Mouse (Mus musculus) spleen, postnatal 14 days (tissue): ENCODE results near the gene Lrba.

Source experiments
- DNase-seq, 2 experiments: peaks; one replicate each; pipeline ENCODE4 v3.0.0; 2021 to 2022; ENCODE audit warnings: low spot score in 2 of 2

The Lrba gene

DNA sequence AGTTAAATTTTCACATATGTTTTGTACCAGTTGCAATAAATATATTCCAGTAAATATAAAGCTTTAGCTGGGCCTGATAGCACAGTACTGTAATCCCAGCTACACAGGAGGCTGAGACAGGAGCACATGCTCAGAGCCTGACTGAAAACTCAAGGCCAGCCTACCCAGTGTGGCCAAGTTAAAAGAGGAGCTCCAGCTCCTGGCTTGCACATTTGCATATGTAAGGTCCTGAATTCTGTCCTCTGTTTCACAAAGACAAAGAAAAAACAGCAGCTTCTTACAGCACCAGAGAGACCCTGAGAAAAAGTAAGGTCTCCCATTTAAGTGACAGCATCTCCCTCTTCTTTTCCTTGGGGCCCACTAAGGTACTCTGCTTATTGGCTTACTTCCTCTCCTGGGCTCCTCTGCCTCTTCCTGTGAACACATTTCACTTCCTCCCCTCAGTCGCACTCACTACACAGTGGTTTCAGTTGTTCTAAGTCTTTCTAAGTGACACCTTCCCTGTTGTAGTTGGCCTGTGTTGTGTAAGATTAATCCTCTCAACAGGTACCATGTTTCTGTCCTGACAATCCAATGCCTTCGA is 453.2 kb downstream of the Lrba start:
- DNase-seq = no peak

DNA sequence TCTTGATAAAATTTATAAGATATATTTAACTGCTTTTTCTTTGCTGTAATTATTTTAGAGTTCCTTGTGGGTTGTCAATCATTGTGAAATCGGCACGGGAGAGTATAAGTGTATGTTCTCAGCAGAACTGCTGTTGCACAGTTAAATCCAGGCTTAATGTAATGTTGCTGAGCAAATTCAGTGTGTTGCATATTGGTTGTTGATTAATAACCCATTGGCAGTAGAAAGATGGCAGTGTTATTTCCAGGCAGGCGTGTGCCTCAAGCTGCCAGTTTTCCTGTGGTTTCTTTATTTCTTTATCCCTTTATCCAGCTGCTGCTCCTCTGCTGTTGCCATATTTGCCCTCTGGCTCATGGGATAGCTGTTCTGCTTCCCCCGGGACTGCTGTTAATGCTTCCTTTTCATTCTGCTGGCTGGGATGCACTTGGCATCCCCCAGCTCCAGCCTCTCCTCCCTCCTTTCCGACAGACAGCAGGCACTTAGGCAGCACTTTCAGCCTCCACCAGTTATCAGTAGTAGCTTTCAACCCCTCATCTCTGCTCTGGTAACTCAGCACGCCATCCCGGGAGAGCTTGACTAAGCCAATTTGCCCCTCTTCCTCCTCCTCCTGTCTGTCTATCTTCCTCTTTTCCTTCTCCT is 463.2 kb downstream of the Lrba start:
- no peak for DNase-seq

DNA sequence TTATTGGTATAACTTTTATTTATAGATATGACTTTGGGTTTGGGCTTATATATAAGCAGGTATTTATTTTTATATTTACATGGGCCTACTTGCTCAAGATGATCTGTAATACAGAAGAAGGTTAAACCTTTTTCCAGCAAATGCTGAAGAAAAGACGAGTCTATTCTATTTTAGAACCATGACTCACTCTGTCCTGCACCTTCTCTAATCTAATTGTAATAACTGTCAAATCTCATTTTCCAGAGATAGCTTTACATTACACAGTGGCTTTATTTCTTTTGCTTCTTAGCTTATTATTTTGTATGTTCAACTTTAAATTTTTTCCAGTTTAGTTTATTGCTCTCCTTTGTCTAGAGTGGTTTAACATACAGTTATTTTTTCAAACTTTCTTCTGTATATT is 464.0 kb downstream of the Lrba start:
- DNase-seq = no peak

DNA sequence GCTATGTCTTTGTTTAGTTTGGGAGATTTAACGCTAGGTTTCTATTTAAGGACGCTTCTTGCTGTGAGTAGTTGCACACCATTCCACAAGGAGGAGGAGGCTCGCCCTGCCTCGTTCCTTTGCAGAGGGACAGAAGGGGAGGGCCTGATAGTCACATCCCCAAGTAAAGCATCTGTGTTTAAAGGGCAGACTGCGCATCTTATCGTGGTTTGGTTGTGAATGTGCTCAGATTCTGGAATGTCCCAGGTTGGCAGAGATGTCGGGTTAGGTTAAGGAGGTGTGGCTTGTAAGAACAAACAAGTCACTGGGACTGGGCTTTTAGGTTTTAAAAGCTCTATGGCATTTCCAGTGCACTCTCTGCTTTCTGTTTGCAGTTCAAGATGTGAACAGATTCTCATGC is 464.8 kb downstream of the Lrba start:
- no peak for DNase-seq

DNA sequence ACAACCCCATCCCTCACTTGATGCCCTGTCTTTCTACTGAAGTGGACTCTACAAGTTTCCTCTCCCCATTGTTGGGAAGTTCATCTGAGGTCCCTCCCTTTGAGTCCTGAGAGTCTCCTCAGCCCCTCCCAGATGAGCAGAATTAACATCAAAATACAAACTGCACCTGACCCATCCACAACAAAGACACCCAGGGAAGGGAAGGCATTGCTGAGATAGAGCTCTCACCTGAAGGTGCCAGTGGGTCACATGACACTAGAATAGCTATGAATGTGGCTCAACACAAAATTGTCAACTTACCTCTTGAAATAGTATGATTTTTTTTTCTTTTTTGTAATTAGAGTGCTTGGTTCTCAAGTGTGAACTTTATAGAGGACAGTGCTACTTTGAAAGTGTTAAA is 468.3 kb downstream of the Lrba start:
- DNase-seq = no peak

DNA sequence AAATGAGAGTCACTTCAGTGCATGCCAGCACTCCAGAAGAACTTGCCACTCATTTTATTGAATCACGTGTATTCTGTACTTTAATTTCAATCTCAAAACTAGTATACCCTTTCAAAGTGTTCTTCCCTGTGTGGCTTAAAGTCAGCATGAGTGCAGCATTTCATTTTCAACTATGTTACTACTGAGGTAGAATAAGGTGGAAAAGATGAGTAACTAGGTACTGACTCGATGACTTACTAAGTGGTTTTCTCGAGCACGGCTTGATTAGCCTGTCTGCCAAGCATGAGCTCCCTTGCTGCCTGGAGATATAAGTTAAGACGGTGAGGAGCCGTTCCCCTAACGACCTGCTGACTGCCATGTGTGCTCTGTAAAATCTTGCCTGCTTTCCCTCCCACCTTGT is 469.1 kb downstream of the Lrba start:
- no peak for DNase-seq

DNA sequence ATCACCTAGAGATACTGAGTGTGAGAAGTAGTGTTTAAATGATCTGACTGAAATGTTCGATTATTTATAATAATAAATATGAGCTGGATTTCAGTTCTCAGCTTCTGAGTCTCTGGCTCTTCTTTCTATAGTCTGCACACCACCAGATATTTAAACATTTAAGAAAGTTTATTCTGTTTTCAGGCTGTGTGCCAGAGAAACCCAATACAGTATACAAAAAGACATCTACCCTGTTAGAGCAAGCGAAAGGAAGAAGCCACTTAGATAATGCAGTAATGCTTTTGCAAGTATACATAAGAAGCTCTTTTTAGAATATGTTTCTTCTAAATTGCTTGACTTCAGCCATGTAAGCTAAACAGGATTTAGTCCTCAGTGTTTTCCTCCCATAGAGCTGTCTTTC is 474.5 kb downstream of the Lrba start:
- no peak for DNase-seq

DNA sequence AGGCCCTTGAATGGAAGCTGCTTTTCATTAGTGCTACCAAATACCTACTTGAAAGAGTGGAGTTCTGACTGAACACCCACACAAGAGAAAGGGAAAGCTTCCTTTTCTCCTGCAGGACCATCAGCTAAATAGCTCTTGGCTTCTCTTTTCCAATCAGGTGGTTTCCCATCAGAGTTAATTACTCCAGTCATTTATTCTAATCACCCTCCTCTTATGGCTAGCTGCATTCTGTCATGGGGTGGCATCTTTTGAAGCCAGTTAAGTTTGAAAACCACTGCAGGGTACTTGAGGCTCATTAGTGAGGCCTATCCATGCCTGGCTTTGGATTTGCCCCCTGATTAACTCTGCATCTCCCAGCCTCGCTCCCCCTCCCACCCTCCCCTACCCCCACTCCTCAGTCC is 476.7 kb downstream of the Lrba start:
- DNase-seq = no peak

DNA sequence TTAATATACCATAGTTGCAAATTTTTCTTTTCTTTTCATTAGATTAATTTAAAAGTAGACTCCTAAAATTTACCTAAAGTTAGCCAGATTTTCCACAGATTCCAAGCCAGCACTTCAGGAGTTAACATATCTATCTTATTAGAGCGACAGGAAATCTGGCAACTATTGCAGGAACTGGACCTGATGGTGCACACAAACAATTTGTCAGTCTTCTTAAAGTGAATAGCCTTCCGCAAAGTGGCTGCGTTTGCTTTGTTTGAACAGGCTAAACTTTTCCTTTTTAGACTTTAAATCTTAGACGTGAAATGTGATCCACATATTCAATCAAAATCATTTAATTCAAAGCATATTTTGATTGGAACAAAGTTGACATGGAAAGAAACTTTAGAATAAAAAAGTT is 485.0 kb downstream of the Lrba start:
- no peak for DNase-seq

DNA sequence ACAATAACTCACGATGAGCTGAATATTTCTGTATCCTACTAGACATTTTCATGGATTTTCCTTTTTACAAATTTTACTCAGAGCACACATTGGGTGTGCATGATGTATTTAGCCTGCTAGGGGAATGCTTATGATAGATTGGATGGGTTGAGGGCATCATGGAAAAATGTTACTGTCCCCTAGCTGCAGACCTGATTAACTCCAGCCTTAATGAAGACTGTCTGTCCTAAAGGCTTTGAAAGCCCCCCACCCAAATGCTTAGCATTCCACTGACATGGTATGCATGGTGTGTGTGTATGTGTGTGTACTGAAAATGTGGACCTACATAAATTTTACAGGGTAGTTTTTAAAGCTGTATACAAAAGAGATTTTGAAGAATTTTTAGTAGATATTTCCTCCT is 487.1 kb downstream of the Lrba start:
- no peak for DNase-seq

DNA sequence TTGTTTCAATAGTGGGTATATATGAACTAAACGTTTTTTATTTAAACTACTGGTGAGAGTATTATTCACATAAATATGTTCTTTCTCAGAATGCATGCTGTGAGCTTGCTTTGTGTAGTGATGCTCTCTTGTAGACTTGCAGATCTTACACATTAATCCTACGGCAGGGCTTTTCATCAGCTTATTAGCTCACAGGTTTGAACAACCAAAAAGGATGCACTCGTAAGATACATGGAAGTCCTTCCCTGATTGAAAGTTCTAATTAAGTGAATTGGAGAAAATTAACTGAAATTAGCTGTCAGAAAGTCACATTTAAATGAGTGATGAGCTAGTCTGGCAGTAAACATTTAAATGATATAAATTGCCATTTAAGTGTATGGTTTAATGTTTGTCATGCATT is 488.3 kb downstream of the Lrba start:
- DNase-seq = no peak

DNA sequence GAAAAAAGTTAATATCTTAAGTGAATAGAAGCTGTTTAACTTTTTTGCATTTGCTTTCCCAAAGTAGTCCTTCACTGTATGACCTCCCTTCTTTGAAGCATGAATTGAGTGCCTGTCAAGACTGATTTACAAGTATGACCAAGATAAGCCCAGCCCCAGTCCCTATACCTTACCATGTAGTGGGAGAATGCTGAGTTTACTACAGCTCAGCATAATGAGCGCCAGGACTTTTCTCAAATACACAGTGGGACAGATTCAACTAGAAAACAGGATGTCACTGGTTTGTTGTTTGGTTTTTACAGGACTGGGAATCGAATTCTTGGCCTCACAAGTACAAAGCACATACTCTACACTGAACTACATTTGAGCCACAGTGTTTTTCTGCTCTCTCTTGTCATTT is 490.0 kb downstream of the Lrba start:
- no peak for DNase-seq

DNA sequence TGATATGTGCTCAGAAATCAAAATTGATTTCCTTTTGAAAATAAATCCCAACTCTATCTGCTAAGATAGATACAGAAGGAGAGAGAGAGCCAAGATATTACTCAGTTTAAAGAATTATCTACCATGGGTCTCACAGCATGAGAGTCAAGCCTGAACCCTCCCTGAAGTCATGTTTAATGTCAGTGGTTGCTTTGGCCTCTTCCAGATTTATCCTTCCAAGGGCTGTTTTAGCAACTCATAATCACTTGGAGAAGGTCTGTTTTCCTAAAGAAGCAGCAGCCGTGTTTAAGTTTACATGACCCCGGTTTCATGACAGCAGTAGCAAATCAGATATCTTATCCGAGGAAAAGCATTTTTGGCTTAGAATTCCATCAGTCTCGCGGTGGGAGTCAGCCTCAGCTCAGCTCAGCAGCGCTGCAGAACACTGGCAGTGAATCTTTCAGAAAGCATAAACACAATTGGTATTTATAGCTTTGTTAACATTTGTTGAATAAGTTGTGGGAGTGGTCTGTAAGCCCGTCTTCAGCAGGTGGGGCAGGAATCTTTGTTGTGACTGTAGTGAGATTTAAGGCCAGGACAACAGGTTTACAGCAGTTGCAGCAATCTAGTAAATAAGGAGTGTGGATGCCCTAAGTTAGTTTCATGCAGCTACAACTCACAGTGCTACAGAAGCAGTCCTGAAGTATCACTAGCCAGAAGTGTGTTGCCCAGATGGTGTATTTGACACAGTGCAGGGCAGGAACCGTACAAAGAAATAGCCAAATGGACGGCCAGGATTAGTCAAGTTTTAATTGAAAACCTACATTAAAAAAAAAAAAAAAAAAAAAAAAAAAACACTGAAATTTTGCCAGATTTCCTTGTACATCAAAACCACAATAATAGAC is 499.2 kb downstream of the Lrba start:
- no peak for DNase-seq

DNA sequence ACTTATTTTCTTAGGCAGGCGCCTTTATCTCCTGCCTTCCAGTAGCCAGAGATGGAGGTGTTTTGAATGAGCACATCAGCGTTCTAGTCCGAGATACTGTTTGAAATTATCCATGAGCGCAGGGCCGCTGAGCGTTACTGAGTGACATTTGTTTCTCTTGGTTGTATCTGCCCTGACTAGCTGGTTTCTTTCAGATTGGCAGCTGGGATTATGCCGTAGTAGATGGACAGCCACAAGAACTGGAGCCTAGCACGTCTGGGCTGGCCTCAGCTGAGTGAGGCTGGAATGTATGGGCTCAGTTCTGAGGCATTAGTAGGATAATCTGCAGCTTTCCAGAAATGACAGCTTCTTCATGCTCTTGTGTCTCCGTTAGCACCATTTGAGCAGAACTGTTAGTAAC is 500.6 kb downstream of the Lrba start:
- DNase-seq = no peak

DNA sequence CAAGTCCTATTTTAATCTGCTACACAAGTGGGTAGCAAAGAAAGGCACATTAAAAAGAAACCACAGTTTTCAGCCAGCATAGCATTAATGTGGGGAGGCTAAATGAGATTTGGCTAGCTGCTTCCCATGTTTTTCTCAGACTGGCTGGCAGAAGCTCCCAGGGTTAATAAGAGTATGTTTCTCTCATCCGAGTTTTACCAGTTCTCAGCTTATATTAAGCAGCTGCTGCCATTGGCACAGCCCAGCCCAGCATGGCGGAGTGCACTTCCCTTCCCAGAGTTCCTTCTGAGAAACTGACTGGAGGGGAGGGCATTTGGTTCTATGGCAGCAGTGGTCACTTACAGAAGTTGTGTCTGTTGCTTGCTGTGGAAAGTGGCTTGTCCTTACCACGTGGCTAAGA is 514.4 kb downstream of the Lrba start:
- no peak for DNase-seq

DNA sequence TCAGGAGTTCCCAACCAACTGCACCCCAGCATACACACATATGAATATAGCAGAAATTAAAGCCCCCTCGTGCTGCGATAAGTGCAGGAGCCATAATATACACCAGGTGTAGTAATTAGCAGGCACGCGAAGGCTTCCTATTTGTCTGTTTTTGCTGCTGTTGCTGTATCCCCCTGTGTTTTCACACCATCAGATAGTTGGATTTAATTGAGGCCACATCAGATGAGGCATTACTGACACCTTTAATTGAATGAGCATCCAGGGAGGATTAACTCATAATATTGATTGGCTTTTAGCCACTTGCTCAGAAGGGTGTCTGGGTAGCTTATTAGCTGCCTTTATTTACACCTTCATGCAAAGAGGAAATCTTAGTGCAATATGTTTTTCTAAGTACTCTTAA is 515.3 kb downstream of the Lrba start:
- no peak for DNase-seq

DNA sequence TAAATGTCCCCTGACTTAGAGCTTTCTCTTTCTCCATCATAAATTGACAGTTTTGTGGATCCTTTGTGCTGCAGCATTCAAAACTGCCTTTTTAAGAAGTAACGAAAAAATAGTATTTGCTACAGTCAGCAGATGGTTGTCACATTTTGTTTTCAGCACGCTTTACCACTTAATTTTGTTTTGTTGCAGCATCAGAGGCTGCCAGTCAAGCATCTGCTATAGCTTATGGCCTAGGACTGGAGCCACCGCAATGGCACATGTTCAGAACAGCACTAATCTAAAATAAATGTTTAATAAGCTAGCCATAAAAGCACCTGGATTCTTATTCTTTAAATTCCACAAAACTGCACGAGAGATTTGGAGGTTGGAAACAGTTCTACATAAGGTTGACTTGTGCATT is 520.9 kb downstream of the Lrba start:
- DNase-seq = no peak

DNA sequence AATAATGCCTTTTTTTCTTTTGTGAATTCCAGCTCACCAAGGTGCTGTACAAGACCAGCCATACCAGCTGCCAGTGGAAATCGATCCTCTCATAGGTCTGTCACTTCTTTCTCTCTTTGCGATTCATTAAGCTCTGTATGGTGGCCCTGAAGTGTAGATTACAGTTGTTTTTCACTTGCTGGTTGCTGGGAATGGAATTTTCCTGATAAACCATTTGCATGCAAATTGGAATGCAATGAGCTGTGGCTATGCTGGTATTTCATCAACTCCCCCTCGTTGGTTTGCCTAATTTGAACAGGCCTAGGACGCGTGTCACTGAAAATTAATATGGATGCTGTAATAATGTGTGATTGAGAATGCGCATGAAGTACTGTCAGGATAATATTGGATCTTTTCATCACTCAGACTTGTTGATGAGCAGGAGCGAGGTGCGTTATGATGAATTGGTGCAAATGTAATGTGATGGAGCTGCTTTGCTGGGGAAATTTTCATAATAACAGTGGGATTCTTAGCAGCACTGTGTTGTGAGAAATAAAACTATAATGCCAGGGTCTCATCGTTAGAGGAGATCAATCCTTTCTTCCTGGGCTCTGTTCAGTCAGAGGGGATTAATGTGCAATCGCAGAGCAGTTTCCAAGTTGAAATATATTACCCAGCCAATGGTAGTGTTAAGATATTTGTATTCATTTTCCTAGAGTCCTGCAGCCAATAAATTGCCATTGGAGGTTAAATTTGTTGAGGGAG is 521.5 kb downstream of the Lrba start:
- no peak for DNase-seq

DNA sequence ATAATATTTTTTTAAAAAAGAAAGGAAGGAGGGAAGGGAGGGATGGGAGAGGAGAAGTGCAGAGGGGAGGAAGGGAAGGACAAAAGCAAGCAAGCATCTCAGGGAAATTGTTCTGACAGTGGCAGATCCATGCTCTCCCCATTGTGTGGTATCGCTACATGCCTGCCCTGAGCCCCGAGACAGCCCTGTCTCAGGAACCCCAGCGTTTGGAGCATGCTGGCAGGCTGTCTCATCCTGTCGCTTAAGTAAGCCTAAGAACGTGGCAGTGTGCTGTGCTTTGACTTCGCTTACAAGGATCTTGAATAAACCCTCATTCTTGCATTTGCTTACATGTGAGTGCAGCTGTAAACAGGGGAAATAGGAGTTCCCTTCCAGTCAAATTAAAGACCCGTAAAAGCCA is 526.2 kb downstream of the Lrba start:
- DNase-seq = no peak

DNA sequence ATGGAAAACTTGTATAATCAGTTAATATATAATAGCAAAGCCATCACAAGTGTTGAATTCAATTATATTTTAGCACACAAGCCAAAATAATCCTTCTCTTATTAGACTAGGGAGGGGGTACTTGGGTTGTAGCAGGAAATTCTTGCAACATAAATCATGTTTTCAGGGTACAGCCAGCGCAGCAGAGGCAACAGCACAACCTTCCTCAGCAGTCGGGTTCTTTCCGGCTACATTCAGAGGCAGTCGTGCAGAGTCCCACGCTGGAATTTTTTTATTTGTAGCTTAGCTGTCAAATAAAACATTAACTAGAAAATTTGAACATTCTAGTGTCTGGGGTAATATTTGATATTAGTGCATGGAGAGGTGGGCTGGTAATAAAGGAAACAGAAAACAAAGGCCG is 529.7 kb downstream of the Lrba start:
- no peak for DNase-seq

DNA sequence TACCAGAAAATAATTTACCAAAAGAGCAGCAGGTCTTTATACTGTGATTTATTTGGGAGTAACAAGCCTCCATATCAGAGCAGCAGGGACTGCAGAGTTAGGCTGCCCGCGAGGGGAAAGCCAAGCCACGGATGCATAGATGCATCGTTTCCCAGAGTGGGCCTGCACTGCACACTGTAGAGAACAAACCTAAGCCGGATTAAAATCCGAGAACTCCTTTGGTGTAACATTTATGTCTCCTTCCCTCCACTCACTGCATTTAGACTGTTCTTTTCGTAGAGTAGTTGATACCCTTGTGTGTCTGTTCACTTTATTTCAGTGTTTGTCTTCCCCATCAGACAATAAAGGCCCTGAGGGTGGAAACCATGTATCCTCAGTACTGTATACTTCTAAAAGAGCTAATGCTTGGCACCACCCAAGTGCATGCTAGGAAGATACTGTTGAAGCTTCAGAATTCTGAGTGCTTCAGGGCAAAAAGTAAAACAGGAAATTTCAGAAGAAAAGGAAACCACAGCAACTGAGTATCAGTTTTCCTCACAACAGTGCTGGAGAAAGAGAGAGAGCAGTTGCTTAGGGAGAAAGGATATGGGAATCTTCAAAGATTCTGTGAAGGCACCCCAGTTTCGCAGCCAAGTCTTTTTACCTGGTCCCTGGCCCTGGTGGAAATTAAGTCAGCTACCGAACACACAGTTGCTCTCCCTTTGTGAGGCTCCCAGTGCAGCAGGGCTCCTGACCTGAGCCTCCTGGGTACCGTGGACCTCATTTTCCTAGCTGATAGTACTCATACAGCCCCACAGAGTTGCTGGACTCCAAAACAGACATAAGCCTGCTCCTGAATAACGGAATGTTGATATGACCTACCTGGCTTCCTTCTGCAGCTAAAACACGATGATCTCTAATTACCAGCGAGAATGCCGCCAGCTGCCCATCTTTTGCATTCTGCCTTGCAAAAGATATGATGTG is 530.4 kb downstream of the Lrba start:
- no peak for DNase-seq
